Mouse (Mus musculus) WW6 (cell line): Measurements from ENCODE around the gene Cel.

Source experiments
- DNase-seq: peaks from one replicate; pipeline ENCODE4 v3.0.0-alpha.2; 2013; ENCODE audit warnings: low read depth, low spot score

Cel gene

DNA sequence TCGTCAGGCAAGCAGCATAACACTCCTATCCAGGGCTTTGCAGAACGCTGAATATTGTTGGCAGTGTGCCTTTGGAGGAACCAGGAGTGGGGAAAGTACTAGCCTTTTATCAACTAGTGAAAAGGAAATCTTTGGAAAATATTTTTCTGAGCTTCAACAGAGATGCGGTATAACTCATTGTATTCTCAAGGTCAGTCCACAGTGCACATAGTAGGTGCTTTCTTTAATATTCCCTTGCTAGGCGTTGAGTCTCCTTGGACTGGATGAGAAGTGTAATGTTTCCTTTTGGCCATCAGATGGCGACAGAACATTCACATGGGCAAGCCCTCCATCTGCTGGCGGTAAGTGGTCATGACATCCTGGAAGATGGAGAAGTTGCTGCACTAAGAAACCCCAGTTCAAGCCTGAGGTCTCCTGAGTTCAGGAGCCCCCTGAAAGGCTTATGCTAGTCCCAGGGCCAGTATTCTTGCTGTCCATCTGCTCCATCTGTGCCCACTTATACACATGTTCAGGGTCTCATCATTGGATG lies 21.9 kb upstream of the Cel start:
- DNase-seq, result peak; percentile 61

DNA sequence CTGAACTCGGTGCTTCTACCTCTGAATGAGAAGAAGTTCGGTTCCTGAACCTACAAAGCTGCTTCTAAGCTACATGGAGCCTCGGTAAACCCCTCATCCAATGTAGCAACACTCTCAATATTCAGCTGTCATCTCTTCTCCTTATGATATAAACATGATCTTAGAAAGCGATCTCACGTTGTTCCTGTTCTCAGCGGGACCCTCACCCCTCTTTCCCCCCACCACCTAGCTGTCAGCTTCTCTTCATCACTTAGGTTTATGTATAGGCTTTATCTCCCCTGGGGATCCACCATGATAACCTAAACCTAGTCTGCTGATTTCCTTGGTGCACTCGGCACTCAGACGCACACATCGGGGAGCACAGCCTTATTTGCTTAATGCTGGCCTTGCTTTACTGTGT lies 20.4 kb upstream of the Cel start, which contains the start of gene Gtf3c5:
Gene Gtf3c5, minus strand, starts transcription at position 101 of the 400 bp plus-strand sequence.
- DNase-seq, result no peak

DNA sequence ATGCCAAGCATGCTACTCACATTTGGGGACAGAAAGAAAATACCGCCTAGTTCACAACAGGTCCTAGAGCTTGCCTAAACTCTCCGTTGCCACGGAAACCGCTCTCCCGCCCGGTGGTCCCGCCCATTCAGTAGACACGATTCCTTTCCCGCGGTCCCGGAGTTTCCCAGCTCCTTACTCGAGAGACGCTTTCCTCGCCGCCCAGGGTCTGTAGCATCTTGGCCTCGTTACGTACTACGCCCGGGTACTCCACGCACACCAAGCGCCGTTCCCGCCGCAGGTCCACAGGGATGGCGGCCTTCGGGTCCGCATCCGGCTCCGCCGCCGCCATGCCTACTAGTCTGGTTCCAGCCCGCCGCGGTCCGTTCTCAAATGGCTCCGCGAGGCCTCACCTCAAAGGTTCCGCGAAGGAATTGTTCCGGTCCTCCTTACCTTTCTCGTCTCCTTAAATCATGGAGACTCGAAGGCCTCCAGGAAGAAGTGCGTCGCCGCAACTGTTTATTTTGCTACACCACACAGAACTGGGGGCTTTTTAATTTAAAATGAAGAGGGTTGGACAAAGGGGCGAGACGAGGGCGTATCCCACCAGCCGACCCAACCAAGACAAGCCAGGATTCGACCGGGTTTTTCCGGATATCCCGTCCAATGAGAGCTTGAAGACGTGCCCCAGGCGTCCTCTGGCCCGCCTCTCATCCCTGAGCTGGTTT lies 19.6 kb upstream of the Cel start:
- peak; percentile 75 for DNase-seq

DNA sequence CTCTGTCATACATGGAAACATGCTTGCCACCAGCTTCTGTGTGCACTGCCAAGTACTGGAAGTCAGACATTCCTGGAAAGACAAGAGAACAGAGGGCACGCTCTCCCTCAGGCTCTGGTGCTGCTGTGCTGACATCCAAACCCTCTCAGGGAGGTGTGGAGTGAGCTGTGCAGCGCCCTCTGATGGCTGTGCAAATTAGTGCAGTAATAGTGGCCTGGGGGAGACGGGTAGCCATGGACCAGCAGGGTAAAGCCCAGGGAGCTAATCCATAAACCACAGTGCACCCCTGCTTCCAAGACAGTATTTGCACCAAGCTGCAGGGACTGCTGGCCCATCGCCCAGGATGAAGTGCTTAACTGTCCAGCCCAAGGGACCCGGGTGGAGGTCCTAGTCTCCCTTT lies 14.8 kb upstream of the Cel start:
- peak; percentile 26 for DNase-seq

DNA sequence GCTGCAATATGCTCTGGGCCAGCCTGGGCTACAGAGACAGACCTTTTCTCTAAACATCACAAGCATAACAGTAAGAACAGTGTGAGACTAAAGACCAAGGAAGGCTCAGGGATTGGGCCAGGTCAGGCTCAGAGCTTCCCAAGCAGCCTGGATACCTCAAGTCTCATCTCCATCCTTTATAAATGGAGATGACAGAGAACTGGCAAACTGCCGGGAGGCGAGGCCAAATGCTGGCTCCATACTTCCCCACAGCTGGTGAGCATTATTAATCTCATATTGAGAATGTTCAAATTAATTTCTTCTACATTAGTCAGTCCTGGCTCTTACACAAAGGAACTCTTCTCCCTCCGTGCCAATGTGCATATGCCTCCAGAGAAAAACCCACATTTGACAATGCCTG lies 13.6 kb upstream of the Cel start:
- DNase-seq, result no peak

DNA sequence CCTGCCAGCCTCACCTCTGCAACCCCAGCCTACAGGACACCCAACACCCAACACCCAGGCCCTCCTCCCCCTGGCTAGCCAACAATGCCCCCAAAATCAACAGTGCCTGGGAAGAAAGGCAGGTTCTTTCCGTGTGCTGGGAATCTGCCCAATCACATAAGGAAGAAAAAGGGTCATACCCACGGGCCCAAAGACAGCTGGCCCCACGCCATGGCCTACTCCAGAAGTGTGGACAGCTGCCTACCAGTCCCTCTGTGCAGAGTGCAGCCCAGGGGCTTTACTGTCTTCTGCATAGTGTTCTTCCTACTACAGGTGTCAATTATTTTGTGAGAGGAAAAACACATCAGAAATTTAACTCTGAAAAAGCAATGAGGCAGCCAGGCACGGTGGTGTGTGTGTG lies 12.1 kb upstream of the Cel start:
- DNase-seq, result no peak

DNA sequence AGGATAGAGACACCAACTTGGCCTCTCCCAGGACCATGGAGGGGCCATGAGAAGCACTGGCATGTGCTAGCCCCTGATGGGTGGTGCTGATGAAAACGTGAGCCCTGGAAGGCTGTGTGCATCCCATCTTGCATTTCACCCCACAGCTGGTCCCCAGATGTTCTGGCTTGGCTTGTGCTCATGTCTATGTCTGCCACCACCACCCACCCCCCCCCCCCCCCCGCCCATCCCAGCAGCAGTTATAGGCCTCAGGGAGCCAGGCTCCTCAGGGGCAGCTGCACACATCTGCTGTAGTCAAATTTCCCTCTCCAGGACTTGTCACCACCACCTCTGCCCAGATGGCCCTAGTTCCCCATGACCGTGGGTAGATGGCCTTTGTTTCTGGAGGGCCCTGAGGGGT lies 6.7 kb upstream of the Cel start:
- DNase-seq, result no peak

DNA sequence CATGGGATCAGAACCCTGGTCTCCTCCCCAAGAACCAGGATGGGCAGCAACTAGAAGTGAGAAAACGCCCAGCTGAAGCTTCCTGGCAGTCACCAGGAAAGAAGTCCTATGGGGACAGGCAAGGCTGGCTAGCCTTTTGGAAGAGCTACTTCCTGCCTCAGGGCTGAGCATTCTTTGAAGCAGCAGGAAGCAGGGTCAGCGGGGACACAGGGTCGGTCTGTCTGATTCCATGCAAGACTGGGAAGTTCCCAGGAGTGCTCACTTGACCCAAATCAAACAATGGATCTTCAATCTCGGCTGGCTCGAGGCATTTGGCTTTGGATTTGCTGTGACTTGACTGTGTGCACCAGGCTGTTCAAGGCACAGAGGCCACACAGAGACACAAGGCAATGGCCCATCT lies 3.3 kb upstream of the Cel start:
- no peak for DNase-seq

DNA sequence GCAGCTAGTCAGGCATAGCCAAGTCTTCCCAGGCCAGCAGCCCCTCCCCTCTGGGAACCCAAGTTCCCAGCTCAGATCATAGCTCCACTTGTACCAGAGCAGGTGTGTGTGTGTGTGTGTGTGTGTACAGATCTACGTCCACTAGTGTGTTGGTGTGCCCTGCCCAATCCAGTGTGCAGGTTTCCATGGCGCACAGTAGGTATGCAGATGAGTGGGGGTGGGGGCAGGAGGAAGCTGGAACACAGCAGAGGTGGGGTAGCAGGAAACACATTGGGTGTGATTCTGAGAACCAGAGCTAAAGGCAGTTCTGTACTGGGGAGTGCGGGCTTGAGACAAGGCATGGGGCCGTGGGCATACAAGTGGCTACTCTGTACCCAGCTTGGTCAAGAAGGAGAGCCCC lies 1.2 kb upstream of the Cel start:
- DNase-seq, result no peak

DNA sequence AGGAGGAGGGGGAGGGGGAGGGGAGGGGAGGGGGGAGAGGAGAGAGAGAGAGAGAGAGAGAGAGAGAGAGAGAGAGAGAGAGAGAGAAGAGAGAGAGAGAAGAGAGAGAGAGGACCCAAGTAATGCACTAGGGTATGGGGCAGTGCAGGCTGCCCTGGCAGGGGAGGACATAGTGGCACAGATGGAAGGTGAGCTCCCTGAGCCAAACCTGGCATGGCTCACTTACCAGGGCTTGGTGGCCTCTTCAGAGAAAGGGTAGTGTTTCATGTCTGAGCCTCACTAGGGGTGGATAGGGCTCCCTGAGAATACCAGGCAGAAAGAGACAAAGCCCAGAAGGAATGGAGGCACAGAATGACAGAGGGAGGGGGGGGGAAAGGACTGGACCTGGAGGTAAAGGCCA lies 627 bp upstream of the Cel start:
- DNase-seq, result no peak

DNA sequence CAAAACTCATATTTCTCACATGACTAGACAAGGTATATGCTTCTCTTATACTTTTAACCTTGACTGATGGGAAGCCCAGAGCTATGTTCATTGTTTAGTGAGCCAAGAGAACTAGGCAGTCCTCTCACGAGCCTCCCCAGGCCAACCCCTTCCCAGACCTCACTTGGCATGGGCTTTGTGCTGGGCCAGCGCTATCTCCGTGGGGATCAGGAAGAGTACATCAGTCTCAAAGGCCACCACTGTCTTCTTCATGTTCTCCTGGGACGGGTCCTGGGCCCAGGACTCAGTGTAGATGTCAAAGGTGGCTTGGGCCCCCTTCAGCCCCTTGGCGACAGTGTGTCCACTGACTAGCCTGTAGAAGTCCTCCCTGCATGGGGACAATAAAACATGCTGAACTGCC lies 5.8 kb downstream of the Cel start:
- no peak for DNase-seq

DNA sequence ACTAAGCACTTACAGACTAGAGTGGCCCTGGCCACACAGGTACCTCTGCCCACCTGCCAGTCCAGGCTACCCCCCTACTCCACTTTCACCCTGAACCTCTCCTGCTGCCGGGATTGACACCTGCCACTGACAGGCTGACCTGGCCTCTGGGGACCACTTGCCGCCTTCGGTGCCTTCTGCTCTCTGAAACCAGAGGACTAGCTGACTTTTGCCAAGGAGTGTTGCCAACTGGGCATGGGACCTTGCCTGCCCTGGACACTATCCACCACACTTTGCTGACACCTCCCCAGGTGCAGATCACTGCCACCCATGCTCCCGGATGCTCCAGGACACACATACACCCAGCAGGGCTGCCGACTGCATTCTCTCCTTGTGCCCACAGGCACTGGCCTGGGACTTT lies 10.9 kb downstream of the Cel start:
- no peak for DNase-seq

DNA sequence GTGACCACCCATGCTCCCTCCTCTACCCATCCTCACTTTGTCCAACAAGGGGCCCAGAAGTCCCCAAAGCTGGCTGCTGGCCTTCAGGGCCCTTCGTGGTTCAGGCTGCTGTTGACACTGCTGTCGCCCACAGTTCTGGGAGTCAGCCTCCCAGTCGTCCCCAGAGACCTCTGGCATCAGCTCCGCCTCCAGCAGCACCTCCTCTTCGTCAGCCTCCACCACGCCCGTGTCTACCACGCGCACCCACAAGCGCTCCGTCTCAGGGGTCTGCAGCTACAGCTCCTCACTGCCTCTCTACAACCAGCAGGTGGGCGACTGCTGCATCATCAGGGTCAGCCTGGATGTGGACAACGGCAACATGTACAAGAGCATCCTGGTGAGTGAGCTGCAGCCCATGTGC lies 14.0 kb downstream of the Cel start:
- no peak for DNase-seq

DNA sequence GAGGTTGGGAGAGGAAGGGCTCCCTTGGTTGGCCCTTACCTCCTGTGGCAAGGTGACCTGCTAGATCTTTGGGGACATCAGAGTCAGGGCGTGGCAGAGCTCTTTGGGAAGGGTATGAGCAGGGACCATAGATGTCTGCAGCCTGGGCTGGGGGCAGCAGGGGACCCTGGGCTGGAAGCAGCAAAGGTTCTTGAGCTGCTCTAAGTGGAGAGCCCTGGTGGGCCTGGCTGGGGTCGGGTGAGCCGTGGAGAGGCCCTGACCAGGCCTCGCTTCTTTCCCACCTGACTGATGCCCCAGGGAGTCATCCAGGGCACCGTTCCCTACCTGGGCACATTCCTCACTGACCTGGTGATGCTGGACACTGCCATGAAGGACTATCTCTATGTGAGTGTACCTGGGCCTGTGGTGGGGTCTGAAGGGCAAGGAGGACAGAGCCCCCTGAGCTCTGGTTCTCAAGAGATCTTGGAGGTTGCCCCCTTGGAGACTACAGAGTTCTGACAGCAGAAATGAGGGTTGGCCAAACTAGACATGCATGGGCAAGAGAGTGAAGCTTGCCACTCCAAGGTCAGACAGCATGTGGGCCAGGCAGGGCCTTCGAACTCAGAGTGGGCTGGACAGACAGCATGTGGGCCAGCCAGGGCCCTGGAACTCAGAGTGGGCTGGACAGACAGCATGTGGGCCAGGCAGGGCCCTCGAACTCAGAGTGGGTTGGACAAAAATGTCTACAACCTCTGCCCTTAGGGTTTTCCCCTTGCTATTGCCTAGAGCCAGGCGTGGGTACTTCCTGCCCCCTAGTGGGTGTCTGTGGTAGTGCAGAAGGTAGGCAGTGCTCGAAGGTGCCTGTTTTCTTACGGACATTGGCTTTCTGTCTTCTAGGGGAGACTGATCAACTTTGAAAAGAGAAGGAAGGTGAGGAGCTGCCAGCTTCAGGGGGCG lies 15.7 kb downstream of the Cel start:
- DNase-seq, result peak; percentile 49

DNA sequence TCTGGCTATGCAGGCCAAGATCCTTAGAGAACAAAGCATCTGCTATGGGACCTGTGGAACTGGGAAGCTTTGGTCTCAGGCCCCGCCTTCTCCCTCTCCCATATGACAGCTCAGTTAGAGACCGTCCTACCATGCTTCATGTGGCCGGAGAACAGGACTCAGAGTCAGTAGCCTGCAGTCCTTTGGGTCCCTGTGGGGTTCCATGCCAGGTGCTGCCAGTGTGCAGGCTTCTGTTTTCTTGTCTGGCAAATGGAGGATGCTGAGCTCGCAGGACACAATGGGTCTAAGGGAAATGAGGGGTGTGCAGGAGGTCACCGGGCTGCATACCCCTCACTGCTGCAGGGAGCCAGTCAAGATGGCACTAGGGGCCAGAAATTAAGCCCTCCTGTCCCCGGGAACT lies 16.6 kb downstream of the Cel start:
- no peak for DNase-seq

DNA sequence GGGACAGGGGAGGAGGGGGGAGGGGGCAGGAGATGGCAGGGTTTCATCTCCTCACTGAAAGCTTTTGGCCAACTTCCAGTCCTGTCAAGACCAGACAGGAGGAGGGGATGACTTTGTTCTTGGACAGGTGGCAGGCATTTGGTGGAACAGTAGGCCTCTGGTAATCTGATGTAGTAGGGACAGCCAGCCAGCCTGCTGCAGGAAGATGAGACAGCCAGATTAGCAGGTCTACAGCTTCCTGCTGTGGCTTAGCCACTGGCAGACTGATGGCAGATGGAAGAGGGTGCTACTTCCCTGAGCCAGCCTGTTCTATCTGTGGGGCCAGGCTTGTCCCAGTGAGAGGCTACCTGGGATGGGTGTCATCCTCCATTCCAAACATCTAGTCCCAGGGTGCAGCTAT lies 17.2 kb downstream of the Cel start:
- no peak for DNase-seq

DNA sequence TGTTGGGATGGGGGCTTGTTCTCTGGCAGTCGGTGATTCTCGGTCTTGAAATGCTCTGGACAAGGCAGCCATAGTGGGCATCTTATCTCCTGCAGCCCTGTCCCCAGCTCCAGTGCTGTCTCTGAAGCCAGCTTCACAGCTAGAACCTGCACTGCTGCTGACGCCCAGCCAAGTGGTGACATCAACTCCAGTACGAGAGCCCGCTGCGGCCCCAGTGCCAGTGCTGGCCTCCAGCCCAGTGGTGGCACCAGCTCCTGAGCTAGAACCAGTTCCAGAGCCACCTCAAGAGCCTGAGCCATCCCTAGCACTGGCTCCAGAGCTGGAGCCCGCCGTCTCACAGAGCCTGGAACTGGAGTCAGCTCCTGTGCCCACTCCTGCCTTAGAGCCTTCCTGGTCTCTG lies 19.3 kb downstream of the Cel start:
- DNase-seq, result no peak

DNA sequence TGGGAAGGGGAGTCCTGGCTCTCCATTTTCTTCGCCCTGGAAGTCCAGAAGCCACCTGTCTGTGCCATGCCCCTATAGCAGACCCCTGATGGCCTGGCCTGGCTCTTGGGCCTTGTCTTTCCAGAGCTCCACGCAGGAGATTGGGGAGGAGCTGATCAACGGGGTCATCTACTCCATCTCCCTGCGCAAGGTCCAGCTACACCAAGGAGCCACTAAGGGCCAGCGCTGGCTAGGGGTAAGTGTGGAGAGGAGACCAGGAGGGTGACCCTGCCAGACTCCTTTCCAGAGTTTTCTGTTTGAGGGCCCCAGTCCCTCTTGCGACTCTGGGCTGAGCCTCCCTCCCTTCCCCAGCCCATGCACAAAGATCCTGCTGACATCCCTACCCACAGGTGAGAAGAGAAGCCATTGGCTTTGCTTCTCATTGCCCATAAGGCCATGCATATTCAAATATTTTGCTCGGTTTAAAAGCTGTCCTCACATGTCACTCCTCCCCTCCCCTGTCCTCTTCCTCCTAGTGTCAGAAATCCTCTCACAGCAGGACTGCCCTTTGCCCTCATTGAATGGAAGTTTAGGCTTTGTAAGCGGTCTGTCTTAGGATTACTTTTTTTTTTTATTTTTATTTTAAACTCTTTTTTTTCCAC lies 22.5 kb downstream of the Cel start:
- DNase-seq, result no peak

DNA sequence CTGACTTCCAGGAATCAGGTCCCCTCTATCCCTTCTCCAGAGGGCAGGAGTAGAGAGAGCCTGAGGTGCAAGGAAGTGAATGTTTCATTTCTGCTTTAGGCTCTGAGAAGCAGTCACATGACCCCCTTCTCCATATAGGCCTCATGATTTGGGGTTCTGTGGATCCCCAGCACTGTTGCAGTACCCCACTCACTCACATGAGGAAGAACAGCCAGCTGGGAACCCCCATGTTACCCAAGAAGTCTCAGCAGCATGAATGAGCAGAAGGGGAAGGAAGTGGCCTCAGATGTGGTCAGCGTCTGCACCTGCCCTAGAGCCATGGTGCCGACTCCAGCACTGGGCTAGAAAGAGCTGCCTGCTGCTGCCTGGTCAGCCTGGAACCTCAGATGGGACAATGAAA lies 23.3 kb downstream of the Cel start:
- no peak for DNase-seq

DNA sequence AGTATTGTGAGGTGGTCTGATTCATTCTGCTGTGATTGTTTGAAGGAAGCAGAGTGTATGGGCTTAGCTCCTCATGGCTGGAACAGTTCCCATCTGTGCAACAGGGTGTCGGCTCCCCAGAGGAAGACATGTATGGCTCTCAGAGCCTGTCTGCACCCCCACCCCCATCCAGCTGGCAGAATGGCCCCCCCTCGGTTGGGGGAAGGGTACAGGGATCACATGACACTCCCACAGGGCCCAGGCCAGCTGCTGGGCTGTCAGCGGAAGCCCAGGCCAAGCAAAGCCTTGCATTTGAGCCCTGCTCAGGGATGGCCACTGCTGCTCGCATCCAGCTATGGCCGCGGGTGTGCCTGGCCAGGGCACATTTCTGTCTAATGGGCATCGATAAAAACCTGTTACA lies 24.0 kb downstream of the Cel start:
- no peak for DNase-seq

DNA sequence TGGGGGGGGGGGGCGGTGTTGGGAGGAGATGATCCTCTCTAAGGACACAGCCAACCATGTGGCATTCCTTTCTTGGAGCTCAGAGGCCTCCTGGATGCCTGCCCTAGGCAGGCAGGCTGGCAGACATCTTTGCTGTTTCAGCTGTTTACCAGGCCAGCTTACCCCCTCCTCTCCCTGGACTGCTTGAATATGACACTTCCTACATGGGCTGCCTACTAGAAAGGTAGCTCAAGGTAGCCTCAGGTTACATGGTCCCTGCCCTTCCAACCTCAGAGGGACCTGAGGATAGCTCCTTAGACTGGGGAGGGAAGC lies 24.4 kb downstream of the Cel start:
- no peak for DNase-seq

DNA sequence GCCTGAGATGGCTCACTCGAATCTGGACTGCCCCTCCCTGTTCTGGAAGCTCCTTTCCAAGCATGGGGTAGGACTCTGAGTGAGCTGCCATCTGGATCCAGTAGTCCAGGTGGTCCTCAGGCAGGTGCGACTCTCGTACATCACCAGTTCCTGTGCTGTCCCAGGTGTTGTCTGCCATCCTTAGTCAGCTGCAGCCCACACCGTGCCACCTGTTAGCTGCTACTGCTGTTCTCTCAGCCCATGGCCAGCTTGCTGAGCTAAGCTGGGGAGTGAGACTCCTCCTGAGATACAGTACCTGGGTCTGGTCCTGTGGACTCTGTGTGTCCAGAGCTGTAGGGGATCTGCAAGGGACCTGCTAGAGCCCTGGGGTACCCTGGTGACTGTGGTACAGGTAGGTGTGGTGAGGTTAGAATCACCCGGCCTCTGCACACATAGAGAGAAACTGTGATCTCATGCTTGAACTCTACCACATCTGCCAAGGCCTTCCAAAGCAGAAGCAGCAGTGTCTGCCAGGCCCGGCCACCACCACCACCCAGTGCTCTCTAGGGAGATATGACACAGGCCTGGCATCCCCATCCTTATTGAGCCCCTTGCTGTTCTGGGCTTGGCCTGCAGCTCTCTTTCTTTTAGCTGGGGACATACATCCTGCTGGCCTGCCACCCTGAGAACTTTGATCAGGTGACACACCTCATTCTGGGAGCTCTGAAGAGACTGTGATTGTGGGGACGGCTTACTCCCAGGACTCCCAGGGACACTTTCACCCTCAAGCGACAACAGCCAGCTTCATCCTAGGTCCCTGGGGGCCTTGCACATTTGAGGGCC lies 25.0 kb downstream of the Cel start:
- DNase-seq, result no peak
